Mouse (Mus musculus) right cerebral cortex, postnatal 10 days (tissue): ENCODE measurements at regions not wholly inside any gene's neighbourhood (a gene's known extent, or its start where the extent isn't known, plus 50 kb on each side); places are given as distances from the start of the nearest gene placed in this dataset.
A peak's percentile ranks its signal among the peaks of the same experiment; 100 is the strongest.

Source experiments
- DNase-seq, 2 experiments: peaks; one replicate each; pipeline ENCODE4 v3.0.0; 2021; ENCODE audit warnings: low spot score in 2 of 2

GRCm38 (mm10) chr16:8351424-8351823 is 73.5 kb downstream of the Tmem114 start:
- no peak for DNase-seq

GRCm38 (mm10) chr16:8349148-8349547 is 75.8 kb downstream of the Tmem114 start:
- no peak for DNase-seq

GRCm38 (mm10) chr16:8348645-8349044 is 76.3 kb downstream of the Tmem114 start:
- DNase-seq: peak; percentile 34 to 37

GRCm38 (mm10) chr16:8345216-8345615 is 79.7 kb downstream of the Tmem114 start:
- no peak for DNase-seq

- peak; percentile 68 to 76 for DNase-seq
Measured at GRCm38 (mm10) chr16:8333081-8333710, 91.7 kb downstream of the Tmem114 start.

GRCm38 (mm10) chr16:8311996-8312395 is 112.9 kb downstream of the Tmem114 start:
- no peak for DNase-seq

GRCm38 (mm10) chr16:8306389-8306788 is 118.5 kb downstream of the Tmem114 start:
- peak in 1 of 2 experiments; percentile 26 for DNase-seq
